Mouse (Mus musculus) megakaryocyte, embryonic 14.5 days (primary cell): ENCODE data around the gene Fam155a. TPM values are rescaled to one million over a fixed set of nuclear protein-coding genes. Genes with fewer than 3 reads are reported as not detected.

Experiments
- H3K27me3 ChIP-seq: replicated peaks from 2 replicates; pipeline ENCODE3; 2012; ENCODE audit warnings: inconsistent platforms
- H3K36me3 ChIP-seq: replicated peaks from 2 replicates; pipeline ENCODE3; 2012; ENCODE audit warnings: low read length, inconsistent platforms, mixed read lengths
- H3K4me1 ChIP-seq: 2 replicates; pipeline ENCODE4 v1.6.1; 2012; ENCODE audit warnings: inconsistent platforms
- H3K4me3 ChIP-seq: replicated peaks from 2 replicates; pipeline ENCODE3; 2012; ENCODE audit warnings: moderate library complexity, mild to moderate bottlenecking, inconsistent platforms
- H3K9me3 ChIP-seq: 2 replicates; pipeline ENCODE4 v1.6.1; 2012; ENCODE audit warnings: inconsistent platforms
- FLI1 ChIP-seq: IDR thresholded peaks from 2 replicates; pipeline ENCODE4 v1.6.1; 2012; ENCODE audit warnings: low read length, inconsistent platforms, mixed read lengths
- GATA1 ChIP-seq: IDR thresholded peaks from 3 replicates; pipeline ENCODE4 v1.6.1; 2012; ENCODE audit warnings: mixed read lengths, low read length, inconsistent platforms, borderline replicate concordance
- polyA plus RNA-seq: library from polyadenylated mRNA; stranded (reverse); fragments of >175 nt; gene quantifications from 2 replicates; pipeline ENCODE4 v1.2.3, GENCODE M21; 2012; ENCODE audit warnings: low replicate concordance; ENCODE audit not compliant: insufficient read depth

Gene Fam155a
- polyA plus RNA-seq, 1 experiment, result 0.10 TPM

DNA sequence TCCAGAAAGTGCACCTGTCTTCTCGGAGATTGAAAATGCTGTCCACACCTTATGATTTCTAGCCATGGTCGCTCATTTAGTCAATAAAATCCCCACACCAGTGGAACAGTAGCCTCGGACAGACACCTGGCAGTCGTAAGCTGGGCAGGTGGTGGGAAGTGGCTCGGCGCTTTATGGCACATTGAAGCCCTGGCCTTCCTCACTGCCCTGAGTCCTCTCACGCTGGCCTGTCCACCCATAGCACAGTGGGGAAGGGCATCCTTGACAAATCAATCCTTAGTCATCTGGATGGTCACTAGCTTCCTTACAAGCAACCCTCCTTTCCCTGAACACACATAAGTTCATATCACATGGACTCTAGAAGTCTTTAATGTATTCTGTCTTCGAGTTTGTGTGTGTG, 401.8 kb downstream of the Fam155a start:
- no peak for TF ChIP-seq FLI1
- TF ChIP-seq GATA1, result no peak
- no peaks in the 10 kb centered on the region for H3K4me1 ChIP-seq
- no peaks in the 10 kb centered on the region for H3K27me3 ChIP-seq
- no peaks in the 10 kb centered on the region for H3K36me3 ChIP-seq
- peaks cover 8% of the 10 kb centered on the region for H3K9me3 ChIP-seq
- H3K4me3 ChIP-seq, result no peak overlapping the region

GRCm38 (mm10) chr8:9367721-9368120, 403.2 kb downstream of the Fam155a start:
- H3K4me1 ChIP-seq, result no peaks in the 10 kb centered on the region
- TF ChIP-seq FLI1 (no peak), GATA1 (no peak)

GRCm38 (mm10) chr8:9365381-9365780, 405.6 kb downstream of the Fam155a start:
- H3K27me3 ChIP-seq, result no peaks in the 10 kb centered on the region
- H3K9me3 ChIP-seq, result peaks cover 9% of the 10 kb centered on the region
- TF ChIP-seq GATA1 (no peak), FLI1 (no peak)

More at GRCm38 (mm10) chr8:9367721-9368120, 403.2 kb downstream of the Fam155a start:
- Histone ChIP-seq H3K27me3 (no peaks in the 10 kb centered on the region), H3K36me3 (no peaks in the 10 kb centered on the region), H3K4me3 (no peak overlapping the region), H3K9me3 (peaks cover 8% of the 10 kb centered on the region)

GRCm38 (mm10) chr8:9348523-9349135, 422.3 kb downstream of the Fam155a start:
- Histone ChIP-seq H3K36me3 (no peaks in the 10 kb centered on the region), H3K9me3 (no peaks in the 10 kb centered on the region), H3K4me3 (no peak overlapping the region), H3K4me1 (no peaks in the 10 kb centered on the region), H3K27me3 (no peaks in the 10 kb centered on the region)
- TF ChIP-seq GATA1 (no peak), FLI1 (no peak)

More at GRCm38 (mm10) chr8:9365381-9365780, 405.6 kb downstream of the Fam155a start:
- H3K36me3 ChIP-seq, result no peaks in the 10 kb centered on the region
- no peaks in the 10 kb centered on the region for H3K4me1 ChIP-seq
- no peak overlapping the region for H3K4me3 ChIP-seq

GRCm38 (mm10) chr8:9347163-9347562, 423.8 kb downstream of the Fam155a start:
- Histone ChIP-seq H3K9me3 (no peaks in the 10 kb centered on the region), H3K27me3 (no peaks in the 10 kb centered on the region), H3K4me1 (no peaks in the 10 kb centered on the region), H3K36me3 (no peaks in the 10 kb centered on the region), H3K4me3 (no peak overlapping the region)
- TF ChIP-seq GATA1, result no peak
- TF ChIP-seq FLI1, result no peak

GRCm38 (mm10) chr8:9344136-9344535, 426.8 kb downstream of the Fam155a start:
- Histone ChIP-seq H3K36me3 (no peaks in the 10 kb centered on the region), H3K9me3 (no peaks in the 10 kb centered on the region), H3K4me3 (no peak overlapping the region), H3K4me1 (no peaks in the 10 kb centered on the region), H3K27me3 (no peaks in the 10 kb centered on the region)
- TF ChIP-seq GATA1, result no peak
- TF ChIP-seq FLI1, result no peak

DNA sequence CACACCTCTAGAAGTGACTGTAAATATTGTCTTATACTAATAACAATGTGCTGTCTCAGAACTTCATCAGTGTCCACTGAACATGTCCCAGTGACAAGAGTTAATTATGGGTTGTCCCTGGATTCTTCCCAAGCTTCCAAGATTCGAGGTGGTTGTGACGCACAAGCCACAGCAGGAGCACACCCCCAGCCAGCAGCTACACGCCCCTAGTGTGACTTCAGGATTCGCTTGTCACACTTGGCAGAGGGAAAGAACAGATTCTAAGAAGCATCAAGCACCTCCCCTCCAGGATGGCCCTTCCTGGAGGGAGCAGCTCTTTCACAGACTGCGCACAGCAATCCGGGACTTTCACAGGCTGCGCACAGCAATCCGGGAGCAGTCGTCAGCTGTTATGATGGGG, 428.0 kb downstream of the Fam155a start:
- Histone ChIP-seq H3K27me3 (no peaks in the 10 kb centered on the region), H3K36me3 (no peaks in the 10 kb centered on the region), H3K9me3 (no peaks in the 10 kb centered on the region), H3K4me3 (no peak overlapping the region), H3K4me1 (no peaks in the 10 kb centered on the region)
- TF ChIP-seq FLI1, result no peak
- TF ChIP-seq GATA1, result no peak

DNA sequence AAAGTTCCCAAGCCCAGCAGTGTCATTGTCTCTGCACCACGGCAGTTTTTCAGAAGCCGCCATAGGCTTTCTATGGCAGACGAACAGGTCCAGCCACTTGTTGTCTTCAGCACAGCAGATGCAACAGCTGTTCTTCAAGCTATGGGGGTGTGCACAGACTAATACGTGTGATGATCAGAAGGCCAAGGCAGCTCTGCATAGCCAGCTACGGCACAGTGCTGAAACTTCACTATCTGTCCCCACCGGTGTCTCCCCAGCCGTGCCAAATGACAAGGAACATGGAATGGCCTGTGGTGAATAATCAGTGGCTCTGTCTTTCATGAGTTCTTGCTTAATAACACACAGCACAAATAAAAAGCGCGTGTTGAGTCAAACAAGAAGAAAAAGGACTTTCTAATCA, 428.4 kb downstream of the Fam155a start:
- no peaks in the 10 kb centered on the region for H3K36me3 ChIP-seq
- H3K27me3 ChIP-seq, result no peaks in the 10 kb centered on the region
- H3K9me3 ChIP-seq, result no peaks in the 10 kb centered on the region
- no peak overlapping the region for H3K4me3 ChIP-seq
- H3K4me1 ChIP-seq, result no peaks in the 10 kb centered on the region
- TF ChIP-seq FLI1, result no peak
- TF ChIP-seq GATA1, result no peak

DNA sequence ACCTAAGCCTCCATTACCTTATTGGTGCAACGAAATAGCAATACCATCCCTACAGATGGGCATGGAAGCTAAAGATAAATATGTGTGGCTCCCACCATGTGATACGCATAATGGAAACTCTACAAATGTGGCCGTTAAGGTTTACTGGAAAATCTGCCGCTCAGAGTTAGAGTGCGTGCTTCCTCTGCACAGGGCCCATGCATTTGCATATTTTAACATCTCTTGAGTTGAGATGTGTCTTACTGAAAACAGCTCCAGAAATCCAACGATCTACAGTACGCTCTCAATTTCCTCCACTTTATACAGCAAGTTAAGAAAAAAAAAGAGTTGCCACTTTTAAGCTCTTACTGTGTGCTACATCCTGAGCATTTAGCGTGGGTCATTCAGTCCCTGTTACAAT, 433.1 kb downstream of the Fam155a start:
- Histone ChIP-seq H3K4me3 (no peak overlapping the region), H3K27me3 (no peaks in the 10 kb centered on the region), H3K4me1 (no peaks in the 10 kb centered on the region), H3K9me3 (no peaks in the 10 kb centered on the region; the same call in 1 of the 2 replicates), H3K36me3 (no peaks in the 10 kb centered on the region)
- TF ChIP-seq GATA1 (no peak), FLI1 (no peak)

- no peak overlapping the region for H3K4me3 ChIP-seq
- H3K9me3 ChIP-seq, result no peaks in the 10 kb centered on the region; the same call in 1 of the 2 replicates
- H3K27me3 ChIP-seq, result no peaks in the 10 kb centered on the region
- TF ChIP-seq FLI1, result no peak
- TF ChIP-seq GATA1, result no peak
- no peaks in the 10 kb centered on the region for H3K4me1 ChIP-seq
- H3K36me3 ChIP-seq, result no peaks in the 10 kb centered on the region
These were observed 435.0 kb downstream of the Fam155a start for GRCm38 (mm10) chr8:9335933-9336303.
